Mouse (Mus musculus) megakaryocyte, embryonic 14.5 days (primary cell): Measurements from ENCODE around the gene Rab40c.

Experiments
- FLI1 ChIP-seq: IDR thresholded peaks from 2 replicates; pipeline ENCODE4 v1.6.1; 2012; ENCODE audit warnings: low read length, inconsistent platforms, mixed read lengths
- GATA1 ChIP-seq: IDR thresholded peaks from 3 replicates; pipeline ENCODE4 v1.6.1; 2012; ENCODE audit warnings: mixed read lengths, low read length, inconsistent platforms, borderline replicate concordance

DNA sequence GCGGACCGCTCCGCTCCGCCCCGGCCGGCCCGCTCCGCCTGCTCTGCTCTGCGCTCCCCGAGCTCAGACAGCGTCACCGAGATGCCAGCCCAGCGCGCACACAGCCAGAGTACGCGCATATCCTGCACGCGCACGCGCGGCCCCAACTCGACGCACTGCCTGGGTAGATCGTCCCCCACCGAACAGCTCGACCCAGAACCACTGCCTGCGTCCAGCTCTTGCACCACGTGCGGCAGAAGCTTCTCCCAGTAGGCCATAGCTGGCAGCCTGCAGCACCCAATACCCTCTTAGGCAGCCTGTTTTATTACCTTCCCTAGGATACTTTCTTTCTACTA is 82.5 kb downstream of the Rab40c start, which contains the start of gene Rhbdl1:
- TF ChIP-seq GATA1 (no peak), FLI1 (no peak)
